Mouse (Mus musculus) urinary bladder, adult 2 months (tissue): ENCODE results near the gene Wfdc12. TPM values are rescaled to one million over a fixed set of nuclear protein-coding genes. Genes with fewer than 3 reads are reported as not detected.
"Not testable (repeated sequence)": the region's sequence is repeated elsewhere in the genome, so short reads cannot be mapped to it uniquely, and the experiment has no call there.

Experiments used
- DNase-seq: peaks from one replicate; pipeline ENCODE4 v3.0.0; 2022; ENCODE audit warnings: low spot score
- polyA plus RNA-seq: library from polyadenylated mRNA; depleted of rRNA; stranded (reverse); fragments of >200 nt; gene quantifications from 2 replicates; pipeline ENCODE4 v1.2.3, GENCODE M21; 2012; rRNA removed

Wfdc12 gene
- polyA plus RNA-seq: 0.10 and 0.11 TPM in 2 replicates

DNA sequence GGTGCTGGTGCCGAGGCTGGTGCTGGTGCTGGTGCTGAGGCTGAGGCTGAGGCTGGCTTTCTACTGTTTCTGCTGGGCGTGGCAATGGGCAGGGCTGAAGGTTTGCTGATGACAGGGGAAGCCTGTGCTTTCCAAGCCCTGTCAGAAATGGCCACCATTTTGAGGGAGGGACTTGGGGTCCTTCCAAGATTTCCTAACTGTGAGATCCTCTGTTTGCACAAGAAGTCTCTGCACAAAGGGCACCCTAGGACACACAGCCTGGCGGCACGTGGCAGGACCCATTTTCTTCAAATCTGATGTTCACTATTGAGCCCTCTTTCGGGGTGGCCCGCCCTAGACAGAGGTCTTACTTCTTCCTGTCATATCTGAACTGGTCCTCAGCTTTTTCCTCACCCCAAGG is at the start of gene Wfdc12:
Wfdc12 (minus strand) TSS at position 33 of the 400 bp plus-strand sequence.
- no peak for DNase-seq

DNA sequence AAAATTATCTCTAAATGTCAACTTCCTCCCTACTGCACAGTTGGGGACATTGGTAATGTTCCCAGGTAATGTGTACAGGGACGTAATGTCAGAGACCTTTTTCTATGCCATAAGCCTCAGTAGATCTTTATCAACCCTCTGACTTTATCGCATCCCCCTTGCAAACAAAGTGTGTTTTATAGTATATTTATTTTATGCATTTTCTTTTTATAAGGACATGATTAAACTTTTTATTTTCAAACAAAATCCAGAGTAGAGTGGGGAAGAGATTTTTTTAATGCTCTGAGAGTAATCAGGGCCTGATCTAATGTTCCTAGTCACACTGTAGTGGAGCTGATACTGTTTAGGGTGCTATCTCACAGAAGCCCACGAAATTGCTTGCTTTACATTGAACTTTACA is 48.0 kb upstream of the Wfdc12 start, which contains the start of gene Svs2:
Svs2 (minus strand) TSS at position 101 of the 400 bp plus-strand sequence.
- no peak for DNase-seq

DNA sequence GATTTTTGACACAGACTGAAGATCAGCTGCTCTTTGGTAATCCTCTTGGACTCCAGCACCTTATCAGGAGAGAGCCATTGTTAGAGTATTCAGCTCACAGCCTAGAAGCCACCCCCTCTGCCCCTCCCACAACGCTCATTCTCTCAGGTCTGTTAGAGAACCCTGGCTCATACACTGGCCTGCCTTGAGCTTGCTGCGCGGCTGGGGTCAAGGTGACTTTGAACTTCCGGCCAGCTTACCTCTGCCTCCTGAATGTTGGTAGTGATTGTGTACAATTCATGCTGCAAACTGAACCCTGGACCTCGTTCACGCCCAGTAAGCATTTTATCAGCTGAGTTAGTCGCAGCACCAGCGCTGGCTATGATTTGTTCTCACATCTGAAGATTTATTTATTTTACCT is 42.3 kb upstream of the Wfdc12 start:
- DNase-seq: no peak

DNA sequence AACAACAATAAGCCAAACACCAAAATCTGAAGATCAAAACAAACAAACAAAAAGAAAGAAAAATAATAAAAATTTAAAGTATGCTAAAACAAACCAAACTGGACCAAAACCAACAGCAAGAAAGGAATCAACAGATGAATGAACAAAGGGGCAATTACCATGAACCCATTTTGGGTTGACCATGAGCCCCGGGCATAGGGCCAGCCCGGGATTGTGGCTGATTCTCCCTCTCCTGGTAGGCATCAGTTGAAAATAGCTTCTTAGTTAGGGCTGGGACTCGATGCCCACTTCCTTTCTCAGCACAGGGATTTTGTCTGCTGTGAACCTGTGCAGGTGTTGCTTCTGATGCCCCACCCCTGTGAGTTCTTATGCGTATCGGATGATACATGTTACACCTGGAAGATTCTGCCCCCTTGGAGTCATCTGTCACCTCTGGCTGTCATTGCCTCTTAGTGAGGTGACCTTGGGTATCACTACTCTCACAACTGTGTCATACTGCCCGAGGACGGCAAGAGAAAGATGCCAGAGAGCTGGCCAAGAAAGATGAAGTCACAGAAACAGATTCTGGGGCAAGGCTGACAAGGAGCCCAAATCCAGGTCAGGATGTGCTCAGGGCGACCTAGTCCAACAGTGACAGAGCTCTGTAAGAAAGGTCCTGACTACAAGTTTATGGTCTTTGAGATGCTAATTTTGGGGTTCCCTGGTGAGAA is 38.1 kb upstream of the Wfdc12 start:
- no peak for DNase-seq

DNA sequence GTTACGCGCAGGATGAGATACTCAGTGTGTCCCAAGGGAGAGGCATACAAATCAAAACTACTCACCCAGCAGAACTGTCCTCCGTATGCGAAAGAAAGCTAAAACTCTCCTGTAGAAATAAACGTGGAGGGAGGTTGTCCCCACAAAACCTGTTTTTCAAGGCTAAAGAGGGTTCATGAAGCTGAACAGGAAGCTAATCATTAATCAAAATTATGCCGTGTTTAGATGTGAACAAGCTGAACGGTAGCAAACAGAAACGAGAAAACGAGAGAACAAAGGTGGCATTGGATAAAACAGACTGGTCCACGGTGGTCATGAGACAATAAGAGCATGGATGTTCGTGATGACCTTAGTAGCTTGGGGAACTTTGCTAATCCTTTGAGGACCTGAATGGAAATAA is 31.1 kb upstream of the Wfdc12 start, which contains the start of gene Wfdc15b:
Wfdc15b (minus strand) TSS at position 139 of the 400 bp plus-strand sequence.
- DNase-seq: no peak

DNA sequence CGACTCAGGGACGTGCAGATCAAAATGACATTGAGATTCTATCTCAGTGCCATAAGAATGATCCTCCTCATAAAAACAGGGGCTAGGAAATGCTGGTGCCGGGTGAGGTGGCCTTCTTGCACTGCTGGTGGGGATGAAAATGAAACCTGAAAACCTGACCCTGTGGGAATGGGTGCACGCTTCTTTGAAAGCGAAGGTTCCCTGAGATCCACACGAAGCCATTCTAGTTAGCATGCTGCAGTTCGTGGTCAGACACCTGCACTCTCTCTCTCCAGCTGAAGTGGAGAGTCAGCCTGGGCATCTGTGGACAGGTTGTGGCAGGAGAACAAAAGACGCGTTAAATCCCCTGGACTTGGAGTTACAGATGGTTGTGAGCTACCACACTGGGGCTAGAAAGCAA is 28.9 kb upstream of the Wfdc12 start:
- no peak for DNase-seq

DNA sequence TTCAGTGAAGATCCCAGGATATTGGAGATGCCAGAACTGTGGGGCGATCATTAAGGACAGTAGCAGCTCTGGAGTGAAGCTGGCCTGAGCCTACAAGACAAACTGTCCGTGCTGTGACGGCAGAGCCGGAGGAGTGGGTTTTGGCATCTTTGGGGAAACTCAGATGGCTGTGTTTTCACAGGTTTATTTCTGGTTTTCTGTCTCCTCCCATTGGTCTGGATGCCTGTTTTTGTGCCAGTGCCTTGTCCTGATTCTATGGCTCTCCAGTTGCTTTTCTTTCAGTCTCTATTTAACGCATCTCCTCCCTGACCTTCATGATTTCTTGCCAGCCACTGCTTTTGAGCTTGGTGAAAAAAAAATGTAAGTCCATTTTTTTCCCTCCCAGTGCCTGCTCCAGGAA is 22.3 kb upstream of the Wfdc12 start:
- DNase-seq: no peak

DNA sequence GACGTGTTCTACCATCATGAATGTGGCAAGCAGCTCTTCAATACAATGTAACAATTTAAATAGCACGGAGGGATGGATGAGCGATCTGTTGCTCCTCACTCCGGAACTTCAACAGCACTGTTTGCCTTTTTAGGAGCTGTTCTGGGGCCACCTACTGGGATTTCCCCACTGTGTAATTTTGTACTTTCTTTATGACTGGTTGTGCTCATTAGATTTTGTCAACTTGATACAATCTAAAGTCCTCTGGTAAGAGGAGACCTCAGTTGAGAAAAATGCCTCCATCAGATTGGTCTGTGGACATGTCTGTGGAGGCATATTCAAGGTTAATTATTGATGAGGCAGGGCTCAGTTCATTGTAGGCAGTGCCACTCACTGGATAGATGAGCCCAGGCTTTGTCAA is 20.5 kb upstream of the Wfdc12 start:
- DNase-seq: no peak

DNA sequence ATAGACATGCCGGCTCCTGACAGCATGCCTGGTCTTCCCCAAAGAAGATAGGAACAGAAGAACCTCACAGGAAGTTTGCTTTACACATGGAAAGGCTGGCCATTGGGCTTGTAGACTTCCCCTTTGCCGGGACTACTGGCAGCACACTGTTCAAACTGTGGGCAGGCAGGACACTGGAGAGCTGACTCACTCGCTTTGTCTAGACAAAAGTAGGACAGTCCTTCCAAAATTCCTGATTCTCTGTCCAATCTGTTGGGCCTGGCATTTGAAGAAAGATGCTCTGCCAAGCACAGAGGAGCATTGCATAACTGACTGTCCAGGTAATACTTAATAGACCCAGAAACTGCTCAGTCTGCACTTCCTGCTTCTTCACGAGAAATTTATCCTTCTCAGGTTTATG is 16.3 kb upstream of the Wfdc12 start:
- no peak for DNase-seq

DNA sequence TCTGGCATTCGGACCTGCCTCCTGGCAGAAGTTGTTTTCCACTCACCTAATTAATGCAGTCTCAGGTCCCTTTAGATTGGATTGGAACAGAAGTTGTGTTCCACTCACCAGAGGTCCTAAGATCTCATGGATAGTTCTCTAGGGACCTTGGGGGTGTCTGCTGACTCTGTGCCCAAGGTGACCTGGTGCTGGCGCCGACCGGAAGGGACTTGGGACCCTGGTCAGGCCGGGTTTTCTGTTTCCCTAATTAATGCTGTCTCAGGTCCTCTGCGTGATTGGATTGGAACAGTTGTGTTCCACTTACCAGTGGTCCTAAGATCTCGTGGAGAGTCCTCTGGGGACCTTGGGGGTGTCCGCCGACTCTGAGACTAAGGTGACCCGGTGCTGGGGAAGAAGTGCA is 15.6 kb upstream of the Wfdc12 start:
- not testable (repeated sequence) for DNase-seq

DNA sequence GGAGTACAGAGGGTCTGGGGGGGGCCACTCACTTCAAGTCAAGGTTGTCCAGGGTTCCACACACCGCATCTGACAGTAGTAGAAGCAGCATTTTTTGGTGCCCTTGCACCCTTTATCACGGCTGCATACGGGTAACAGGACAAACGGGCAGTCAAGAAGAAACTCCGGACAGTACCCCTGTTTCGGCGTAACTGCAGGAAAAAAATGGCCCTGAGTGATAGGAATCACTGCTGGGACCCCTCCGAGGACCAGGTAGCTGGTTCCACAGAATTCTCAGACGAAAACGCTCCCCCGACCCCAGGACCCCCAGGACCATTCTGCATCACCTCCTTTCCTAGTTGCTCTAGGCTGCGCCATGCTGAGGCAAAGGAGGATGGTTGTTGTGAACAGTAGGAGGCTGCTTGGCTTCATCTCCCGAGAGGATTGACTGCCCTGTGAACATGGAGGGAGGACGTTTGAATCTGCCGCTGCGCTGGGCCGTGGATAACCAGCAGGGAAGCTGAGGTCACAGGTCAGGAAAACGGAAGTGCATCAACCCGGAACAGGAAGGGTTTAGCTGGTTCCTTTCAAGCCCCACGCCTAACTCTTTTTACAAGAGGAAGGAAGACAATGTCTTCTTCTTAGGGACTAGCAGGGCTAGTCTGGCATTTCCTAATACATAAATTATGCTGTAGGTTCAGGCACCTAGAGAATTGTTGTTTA is 9.4 kb upstream of the Wfdc12 start, which contains the start of gene Wfdc15a:
Wfdc15a (minus strand) TSS at position 505 of the 702 bp plus-strand sequence.
- DNase-seq: no peak

DNA sequence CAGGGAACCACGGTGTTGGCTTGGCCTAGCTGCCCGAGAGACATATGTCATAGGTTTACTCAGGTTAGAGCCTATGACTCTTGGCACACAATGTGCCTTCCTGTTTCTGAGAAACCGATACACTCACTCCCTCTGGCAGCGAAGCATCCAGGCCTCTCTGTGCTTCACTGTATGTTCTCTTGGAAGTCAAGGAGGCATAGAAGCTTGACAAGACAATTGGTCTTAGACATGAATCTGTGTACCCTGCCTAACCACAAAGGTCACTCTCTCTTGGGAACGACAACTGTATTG is 6.2 kb upstream of the Wfdc12 start:
- DNase-seq: no peak

DNA sequence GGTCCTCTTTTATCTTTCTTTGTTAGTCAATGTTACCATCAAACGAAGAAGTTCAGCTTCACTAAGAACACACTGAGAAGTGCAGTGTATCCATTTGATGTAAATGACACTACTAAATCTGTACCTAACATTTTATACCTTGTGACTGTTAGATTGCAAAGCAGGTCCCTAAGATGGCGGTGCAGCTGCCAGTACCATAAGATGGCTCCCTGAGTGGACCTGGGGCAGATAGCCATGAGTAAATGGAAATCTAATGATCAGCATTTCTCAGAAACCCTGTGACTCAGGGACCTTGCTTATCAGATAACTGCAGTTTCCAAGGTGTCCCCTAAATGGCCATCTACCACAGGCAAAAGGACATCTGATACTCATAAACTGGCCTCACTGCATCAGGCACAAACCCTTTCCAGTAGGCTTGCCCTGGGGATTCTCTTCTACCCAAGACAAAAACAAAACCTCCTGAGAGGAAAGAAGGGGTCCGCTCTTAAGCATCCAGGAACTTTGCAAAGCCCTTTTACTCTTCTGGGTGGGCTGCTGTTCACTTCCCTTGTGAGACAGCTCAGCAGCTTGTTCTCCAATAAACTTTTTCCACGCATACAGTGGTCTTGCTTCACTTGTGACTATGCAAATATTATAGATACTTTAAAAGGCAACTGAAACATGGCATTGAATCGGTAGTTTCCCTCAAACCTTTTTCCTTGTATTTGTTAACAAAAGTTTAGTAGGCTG is 5.7 kb upstream of the Wfdc12 start:
- DNase-seq: no peak

DNA sequence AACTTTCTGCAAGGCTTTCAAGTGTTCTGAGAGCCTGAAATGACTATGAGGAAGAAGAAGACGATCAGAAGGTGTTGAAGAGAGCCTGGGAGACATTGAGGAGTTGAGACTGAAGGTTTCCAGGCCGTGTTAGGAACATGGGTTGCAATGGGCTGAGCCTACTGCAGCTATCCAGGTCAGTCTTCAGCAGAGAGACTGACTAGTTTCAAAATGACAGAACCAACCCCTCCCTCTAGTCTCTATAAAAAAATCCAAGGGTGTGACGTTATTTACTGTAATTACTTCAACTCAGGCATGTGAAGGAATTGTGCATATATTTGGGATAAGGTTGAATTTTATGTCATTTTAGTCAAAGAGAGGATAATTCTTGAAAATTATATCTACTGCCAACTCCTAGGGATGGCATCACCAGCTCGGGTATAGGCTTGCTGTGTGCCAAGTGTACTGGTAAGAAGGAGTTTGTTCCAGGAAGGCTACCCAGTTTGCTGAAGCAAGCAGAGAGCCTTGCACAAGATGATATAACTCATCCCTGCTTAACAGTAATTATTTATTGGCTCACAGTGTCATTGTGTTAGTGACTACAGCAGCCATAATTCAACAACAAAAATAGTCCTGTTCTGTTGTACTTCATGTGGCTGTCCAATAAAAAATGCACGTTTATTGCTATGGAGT is 4.7 kb upstream of the Wfdc12 start:
- DNase-seq: no peak

DNA sequence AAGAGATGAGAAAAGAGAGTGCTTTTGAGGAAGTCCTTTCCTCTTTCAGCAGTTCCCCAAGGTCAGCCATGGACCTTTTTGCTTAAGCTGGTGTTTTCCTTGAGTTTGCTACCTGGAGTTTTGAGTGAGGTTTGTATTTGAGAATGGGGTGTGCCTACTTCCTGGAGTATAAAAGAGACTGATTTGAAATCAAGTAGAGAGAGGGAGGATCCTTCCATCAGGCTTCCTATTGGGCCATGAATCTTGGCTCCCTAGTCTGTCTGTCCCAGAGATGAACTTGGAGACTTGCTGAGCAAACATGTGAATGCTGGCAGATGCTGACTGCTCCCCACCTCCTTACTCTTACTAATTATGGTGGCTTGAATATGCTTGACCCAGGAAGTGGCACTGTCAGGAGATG is 1.9 kb upstream of the Wfdc12 start:
- no peak for DNase-seq

DNA sequence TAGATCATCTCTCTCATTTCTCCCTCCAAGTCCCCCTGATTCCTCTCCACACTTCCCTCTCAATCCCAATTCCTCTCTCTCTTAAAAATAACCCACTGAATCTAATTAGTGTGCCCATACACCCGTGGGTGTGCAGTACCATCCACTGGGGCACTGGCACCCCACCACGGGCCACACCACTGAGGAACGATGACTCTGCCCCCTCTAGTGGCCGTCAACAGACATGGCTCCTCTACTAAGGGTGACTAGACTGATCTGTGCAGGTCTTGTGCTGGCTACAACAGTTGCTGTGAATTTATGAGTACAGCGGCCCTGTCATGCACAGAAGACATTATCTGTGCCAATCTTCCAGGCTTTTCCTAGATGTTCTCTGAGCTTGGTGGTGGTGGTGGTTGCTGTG is 1.7 kb downstream of the Wfdc12 start:
- no peak for DNase-seq

DNA sequence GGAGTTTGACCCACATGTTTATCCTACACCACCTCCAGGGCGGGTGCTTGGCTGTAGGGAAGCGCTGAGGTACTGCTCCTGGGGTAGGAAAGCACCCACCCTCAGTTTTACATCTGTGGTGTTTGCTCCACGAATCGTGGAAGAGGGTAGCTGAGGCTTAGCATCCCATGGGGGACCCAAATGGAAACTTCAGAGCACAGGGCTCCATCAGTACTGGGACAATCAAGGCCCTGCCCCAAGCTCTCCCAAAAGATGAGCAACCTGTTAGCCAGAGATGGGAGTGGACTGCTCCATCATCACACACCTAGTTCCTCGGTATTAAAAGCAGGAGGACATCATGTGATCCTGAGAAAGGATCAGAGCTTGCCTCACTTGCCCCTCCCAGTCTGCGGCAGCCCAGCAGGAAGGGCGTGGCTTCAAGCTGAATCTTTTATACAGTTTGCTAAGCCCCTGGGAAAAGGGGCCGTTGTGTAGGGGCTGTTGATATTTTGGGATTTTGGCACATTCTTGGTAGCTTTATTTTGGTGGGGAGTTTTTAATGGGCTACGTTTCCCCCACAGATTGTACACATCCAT is 6.2 kb downstream of the Wfdc12 start:
- no peak for DNase-seq

DNA sequence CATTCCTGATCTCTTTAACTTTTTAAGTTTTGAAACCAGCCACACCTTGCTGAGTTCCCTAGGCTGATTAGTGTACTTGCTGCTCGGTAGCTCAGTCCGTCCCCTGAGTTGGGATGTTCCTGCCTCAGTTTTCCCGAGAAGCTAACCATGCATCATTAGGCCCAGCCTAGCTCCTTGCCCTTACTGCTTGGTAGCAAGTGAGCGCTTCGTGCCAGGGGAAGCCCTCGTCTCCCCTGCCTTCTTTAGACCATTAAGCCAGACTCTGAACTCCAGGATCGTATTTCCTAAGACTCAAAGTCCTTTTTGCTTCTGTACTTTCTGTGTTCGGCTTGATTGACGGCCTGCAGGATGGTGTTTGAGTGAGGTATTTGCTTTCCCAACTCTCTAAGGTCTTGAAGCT is 7.1 kb downstream of the Wfdc12 start:
- no peak for DNase-seq

DNA sequence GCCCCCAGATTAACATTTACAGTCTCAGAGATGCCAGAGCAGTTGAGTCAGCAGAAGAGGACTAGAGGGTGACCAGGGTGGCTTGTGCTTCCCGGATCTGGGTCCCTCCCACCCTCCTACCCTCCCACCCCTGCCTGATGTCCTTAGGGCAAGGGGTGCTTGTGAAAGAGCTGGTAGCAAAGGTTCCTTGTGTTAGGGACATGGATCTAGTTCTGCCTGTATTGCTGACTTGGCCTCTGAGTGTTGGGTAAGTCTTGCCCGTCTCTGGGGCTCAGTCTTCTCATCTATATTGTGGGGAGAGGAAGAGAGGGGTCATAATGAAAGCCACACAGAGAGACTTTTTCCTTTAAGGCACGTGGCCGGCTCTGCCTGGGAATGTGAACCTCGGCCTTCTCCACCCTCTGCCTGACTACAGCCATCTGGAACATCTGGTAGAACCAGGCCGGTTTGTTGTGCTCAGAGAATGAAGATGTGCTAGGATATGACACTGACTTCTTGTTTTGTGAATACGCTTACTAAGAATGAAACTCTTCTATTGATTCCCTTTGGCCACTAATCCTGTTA is 7.6 kb downstream of the Wfdc12 start, which contains the start of gene Wfdc5:
Wfdc5 (minus strand) TSS at position 51 of the 564 bp plus-strand sequence.
- no peak for DNase-seq

DNA sequence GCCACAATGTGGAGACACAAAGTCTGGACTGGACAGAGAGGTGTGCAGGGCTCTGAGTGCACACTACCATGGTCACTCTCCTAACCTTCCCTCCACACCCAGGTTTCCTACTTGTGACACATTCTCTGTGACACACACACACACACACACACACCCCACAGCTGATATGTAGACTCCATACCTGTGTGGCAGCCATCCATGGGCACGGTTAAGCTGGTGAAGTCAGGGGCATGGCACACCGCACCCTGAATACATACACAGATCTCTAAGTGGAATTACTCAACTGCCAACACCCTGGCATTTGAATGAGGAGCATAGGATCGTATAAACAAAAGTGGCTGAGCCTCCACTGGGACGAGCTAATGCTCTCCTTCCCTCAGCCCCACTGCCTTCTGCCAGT is 9.6 kb downstream of the Wfdc12 start:
- DNase-seq: no peak

DNA sequence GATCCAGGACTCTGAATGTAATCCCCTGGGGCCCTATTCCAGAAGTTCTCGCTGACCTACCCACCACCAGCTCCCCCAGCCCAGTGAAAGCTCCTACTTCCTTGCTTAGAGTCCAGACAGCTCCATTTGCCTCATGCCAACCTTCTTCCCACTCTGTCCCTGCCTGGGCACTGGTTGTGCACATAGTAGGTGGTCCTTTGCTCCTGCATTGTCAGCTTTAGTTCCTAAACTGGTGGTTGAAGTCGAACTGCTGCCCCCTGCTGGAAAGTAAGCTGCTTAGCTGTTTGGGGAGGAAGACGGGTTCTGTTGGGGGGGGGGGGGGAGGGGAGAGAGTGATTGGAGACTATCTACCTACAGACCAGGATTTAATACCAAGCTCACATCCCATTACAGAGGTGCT is 10.3 kb downstream of the Wfdc12 start:
- no peak for DNase-seq
